Mouse (Mus musculus): ENCODE data around the gene Zc3h18. TPM values are rescaled to one million over a fixed set of nuclear protein-coding genes. Genes with fewer than 3 reads are reported as not detected.

Zc3h18 gene
- total and polyA plus RNA-seq, 3 experiments: 11.2 to 22.1 (median 21.8) TPM

DNA sequence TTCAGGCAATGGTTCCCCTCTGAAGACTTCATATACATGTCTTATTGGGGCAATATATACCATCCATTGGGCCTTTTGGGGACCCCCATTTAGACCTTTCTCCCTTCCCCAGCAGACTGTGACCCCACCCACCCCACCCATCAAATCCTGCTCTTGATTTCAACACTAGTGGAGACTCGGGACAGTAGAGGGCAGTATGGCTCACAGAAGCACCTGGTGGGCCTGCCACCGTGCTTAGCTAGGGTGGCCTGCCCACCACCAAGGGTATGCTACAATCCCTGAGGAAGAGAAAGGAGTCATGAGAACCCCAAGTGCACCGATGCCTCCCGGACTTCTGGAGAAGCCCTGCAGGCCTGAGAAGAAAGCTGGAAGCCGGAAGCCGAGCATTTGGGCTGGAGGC is 37.6 kb upstream of the Zc3h18 start:
- Histone ChIP-seq H3K4me3 (no peak overlapping the region), H3K27ac (no peak overlapping the region), H3K27me3 (ENCODE audit: control insufficient read depth, insufficient read depth, low read length) (no peaks in the 10 kb centered on the region), H3K9ac (ENCODE audit: low read depth, low read length) (no peak overlapping the region), H3K4me1 (ENCODE audit: control insufficient read depth, insufficient read depth, low read length) (peaks cover 9% of the 10 kb centered on the region), H3K79me2 (replicated peaks; ENCODE audit: control insufficient read depth, insufficient read depth, low read length) (no peaks in the 10 kb centered on the region), H3K36me3 (ENCODE audit: control insufficient read depth, insufficient read depth, low read length) (no peaks in the 10 kb centered on the region)
- intact Hi-C loops (cut with DNase I): loop anchor here (10.0 kb wide), 1 partner anchor 364 kb away; no protein-coding TSS in a partner anchor
- TF ChIP-seq EP300 (IDR thresholded peaks at IDR 0.05; ENCODE audit: insufficient read depth, low read depth, low read length) (no peak), CTCF (IDR thresholded peaks at IDR 0.05) (peak; percentile 34), POLR2A (IDR thresholded peaks at IDR 0.05; ENCODE audit: insufficient read depth, low read depth, low read length) (no peak)
- DNase-seq: no peak
- 76% methylated on average over 6 of the region's 6 CpGs for WGBS

DNA sequence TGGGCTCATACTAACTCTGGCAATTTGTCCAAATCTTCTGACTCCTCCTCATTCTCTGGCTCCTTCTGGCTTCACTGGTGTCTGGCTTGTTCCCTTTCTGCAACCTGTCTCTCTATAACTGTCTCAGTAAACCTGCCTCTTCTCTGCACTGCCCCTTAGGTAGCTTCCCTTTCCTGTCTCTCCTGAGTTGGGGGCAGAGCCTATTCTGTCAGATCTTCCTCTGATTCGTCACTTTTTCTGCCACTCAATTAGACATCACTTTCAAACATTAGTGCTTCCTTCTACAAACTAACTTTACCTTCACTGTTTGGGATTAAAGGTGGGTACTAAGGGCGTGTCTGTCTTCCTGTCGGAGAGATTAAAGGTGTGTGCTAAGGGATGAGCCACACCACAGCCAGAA is 35.6 kb upstream of the Zc3h18 start:
- no peaks in the 10 kb centered on the region for H3K36me3 ChIP-seq (ENCODE audit: control insufficient read depth, insufficient read depth, low read length)
- no peak overlapping the region for H3K27ac ChIP-seq
- H3K79me2 ChIP-seq (replicated peaks; ENCODE audit: control insufficient read depth, insufficient read depth, low read length): no peaks in the 10 kb centered on the region
- DNase-seq: no peak
- WGBS: 90% methylated on average over 3 of the region's 3 CpGs
- no peak overlapping the region for H3K9ac ChIP-seq (ENCODE audit: low read depth, low read length)
- intact Hi-C loops (cut with DNase I): no loop called here
- H3K4me1 ChIP-seq (ENCODE audit: control insufficient read depth, insufficient read depth, low read length): peaks cover 10% of the 10 kb centered on the region
- no peak overlapping the region for H3K4me3 ChIP-seq
- no peak for TF ChIP-seq EP300 (IDR thresholded peaks at IDR 0.05; ENCODE audit: insufficient read depth, low read depth, low read length)
- no peak for TF ChIP-seq CTCF (IDR thresholded peaks at IDR 0.05)
- no peak for TF ChIP-seq POLR2A (IDR thresholded peaks at IDR 0.05; ENCODE audit: insufficient read depth, low read depth, low read length)
- no peaks in the 10 kb centered on the region for H3K27me3 ChIP-seq (ENCODE audit: control insufficient read depth, insufficient read depth, low read length)

DNA sequence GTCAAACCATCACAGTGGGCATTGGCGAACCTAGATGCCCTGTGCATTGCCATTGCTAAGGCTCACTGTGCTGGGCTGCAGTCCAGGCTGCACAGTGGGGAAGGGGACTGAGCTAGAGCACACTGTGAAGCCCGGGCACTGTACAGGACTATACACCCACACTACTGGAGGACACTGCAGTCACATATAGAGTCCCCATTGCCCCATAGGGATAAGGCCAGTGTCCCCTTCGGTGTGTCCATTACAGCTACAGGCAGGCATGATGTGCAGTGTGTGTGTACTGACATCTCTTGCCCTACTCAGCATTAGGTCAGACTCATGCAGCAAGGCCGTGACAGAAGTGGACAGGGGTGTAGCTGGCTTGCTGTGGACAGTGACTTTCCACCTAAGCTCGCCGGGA is 34.6 kb upstream of the Zc3h18 start:
- Histone ChIP-seq H3K9ac (ENCODE audit: low read depth, low read length) (no peak overlapping the region), H3K4me1 (ENCODE audit: control insufficient read depth, insufficient read depth, low read length) (peaks cover 10% of the 10 kb centered on the region), H3K27ac (no peak overlapping the region), H3K4me3 (no peak overlapping the region), H3K27me3 (ENCODE audit: control insufficient read depth, insufficient read depth, low read length) (no peaks in the 10 kb centered on the region), H3K79me2 (replicated peaks; ENCODE audit: control insufficient read depth, insufficient read depth, low read length) (no peaks in the 10 kb centered on the region), H3K36me3 (ENCODE audit: control insufficient read depth, insufficient read depth, low read length) (no peaks in the 10 kb centered on the region)
- DNase-seq: no peak
- intact Hi-C loops (cut with DNase I): loop anchor here (2.0 kb wide), 1 partner anchor 27 kb away; no protein-coding TSS in a partner anchor
- WGBS: 71% methylated on average over 6 of the region's 6 CpGs
- TF ChIP-seq EP300 (IDR thresholded peaks at IDR 0.05; ENCODE audit: insufficient read depth, low read depth, low read length) (no peak), POLR2A (IDR thresholded peaks at IDR 0.05; ENCODE audit: insufficient read depth, low read depth, low read length) (no peak), CTCF (IDR thresholded peaks at IDR 0.05) (no peak)

DNA sequence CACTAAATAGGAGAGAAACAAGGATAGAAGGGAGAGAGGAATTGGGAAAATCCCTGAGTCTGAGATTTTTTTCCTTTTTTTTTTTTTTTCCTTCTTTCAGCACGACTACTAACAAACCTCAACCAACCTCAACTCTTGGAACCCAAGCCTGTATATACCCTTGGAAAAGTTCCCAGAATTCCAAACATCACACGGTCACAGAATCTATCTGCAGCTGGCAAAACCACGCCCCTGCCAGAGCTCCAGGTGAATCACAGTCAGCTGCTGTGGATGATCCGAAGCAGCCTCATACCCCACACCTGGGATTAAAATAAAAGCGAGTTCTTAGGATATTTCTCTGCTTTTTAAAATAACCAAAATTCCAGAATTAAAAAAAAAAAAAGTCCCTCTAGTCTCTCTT is 34.0 kb upstream of the Zc3h18 start:
- WGBS: 16% methylated on average over 5 of the region's 5 CpGs
- Histone ChIP-seq H3K27me3 (ENCODE audit: control insufficient read depth, insufficient read depth, low read length) (no peaks in the 10 kb centered on the region), H3K4me3 (no peak overlapping the region), H3K79me2 (replicated peaks; ENCODE audit: control insufficient read depth, insufficient read depth, low read length) (no peaks in the 10 kb centered on the region), H3K4me1 (ENCODE audit: control insufficient read depth, insufficient read depth, low read length) (peaks cover 10% of the 10 kb centered on the region), H3K27ac (no peak overlapping the region), H3K9ac (ENCODE audit: low read depth, low read length) (no peak overlapping the region), H3K36me3 (ENCODE audit: control insufficient read depth, insufficient read depth, low read length) (no peaks in the 10 kb centered on the region)
- intact Hi-C loops (cut with DNase I): loop anchor here (2.0 kb wide), 1 partner anchor 26 kb away; no protein-coding TSS in a partner anchor
- TF ChIP-seq CTCF (IDR thresholded peaks at IDR 0.05): no peak
- no peak for TF ChIP-seq EP300 (IDR thresholded peaks at IDR 0.05; ENCODE audit: insufficient read depth, low read depth, low read length)
- TF ChIP-seq POLR2A (IDR thresholded peaks at IDR 0.05; ENCODE audit: insufficient read depth, low read depth, low read length): no peak
- DNase-seq: no peak

DNA sequence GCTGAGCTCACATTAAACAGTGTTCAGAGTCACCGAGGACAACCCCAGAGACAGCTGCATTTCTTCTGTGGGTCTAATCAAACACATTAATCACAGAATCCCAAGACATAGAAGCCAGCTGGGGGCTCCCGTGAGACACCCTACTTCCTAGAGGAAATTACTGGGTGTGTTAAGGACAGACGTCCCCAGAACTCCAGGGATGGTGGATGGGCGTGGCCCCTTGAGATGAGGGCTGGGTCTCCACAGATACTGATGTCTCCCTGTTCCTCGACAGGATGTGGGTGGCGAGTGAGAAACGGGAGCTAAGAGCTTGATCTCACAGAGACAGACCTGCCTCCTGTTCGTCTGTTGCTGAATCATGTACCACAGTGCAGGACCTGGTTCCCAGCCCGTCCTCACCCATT is 33.6 kb upstream of the Zc3h18 start:
- WGBS: 3% methylated on average over 9 of the region's 9 CpGs
- intact Hi-C loops (cut with DNase I): loop anchor here (2.0 kb wide), 1 partner anchor 26 kb away; no protein-coding TSS in a partner anchor
- Histone ChIP-seq H3K9ac (ENCODE audit: low read depth, low read length) (peak overlapping the region; percentile 8; the same call in 1 of the 2 replicates), H3K79me2 (replicated peaks; ENCODE audit: control insufficient read depth, insufficient read depth, low read length) (no peaks in the 10 kb centered on the region), H3K36me3 (ENCODE audit: control insufficient read depth, insufficient read depth, low read length) (no peaks in the 10 kb centered on the region), H3K4me3 (no peak overlapping the region), H3K4me1 (ENCODE audit: control insufficient read depth, insufficient read depth, low read length) (peaks cover 13% of the 10 kb centered on the region), H3K27me3 (ENCODE audit: control insufficient read depth, insufficient read depth, low read length) (no peaks in the 10 kb centered on the region), H3K27ac (peak overlapping the region; percentile 49)
- TF ChIP-seq POLR2A (IDR thresholded peaks at IDR 0.05; ENCODE audit: insufficient read depth, low read depth, low read length): peak; percentile 43; the same call in 1 of the 2 replicates
- peak; percentile 38 for TF ChIP-seq CTCF (IDR thresholded peaks at IDR 0.05)
- TF ChIP-seq EP300 (IDR thresholded peaks at IDR 0.05; ENCODE audit: insufficient read depth, low read depth, low read length): peak; percentile 86
- peak; percentile 62 to 68 for DNase-seq

DNA sequence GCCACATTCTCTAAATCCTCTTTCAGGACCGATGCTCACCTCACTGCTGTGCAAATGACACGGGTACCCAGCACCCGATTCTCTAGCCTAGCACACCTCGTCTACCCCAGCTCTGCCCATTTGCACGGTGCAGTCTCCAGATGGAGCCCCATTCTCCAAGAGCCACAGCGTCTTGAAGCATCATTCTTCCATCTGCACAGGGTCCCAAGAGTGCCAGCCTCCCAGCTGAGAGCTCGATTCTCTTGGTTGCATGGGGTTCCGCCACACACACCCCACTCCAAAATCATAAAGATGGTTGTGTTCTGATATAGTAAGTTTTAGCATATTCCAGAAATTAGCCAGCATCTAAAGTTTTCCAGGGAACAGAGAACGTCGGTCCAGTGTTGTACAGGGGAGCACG is 33.1 kb upstream of the Zc3h18 start:
- TF ChIP-seq CTCF (IDR thresholded peaks at IDR 0.05) (no peak), EP300 (IDR thresholded peaks at IDR 0.05; ENCODE audit: insufficient read depth, low read depth, low read length) (no peak), POLR2A (IDR thresholded peaks at IDR 0.05; ENCODE audit: insufficient read depth, low read depth, low read length) (no peak)
- 5% methylated on average over 11 of the region's 11 CpGs for WGBS
- H3K4me1 ChIP-seq (ENCODE audit: control insufficient read depth, insufficient read depth, low read length): peaks cover 13% of the 10 kb centered on the region
- no peaks in the 10 kb centered on the region for H3K27me3 ChIP-seq (ENCODE audit: control insufficient read depth, insufficient read depth, low read length)
- intact Hi-C loops (cut with DNase I): loop anchor here (2.0 kb wide), 1 partner anchor 25 kb away; no protein-coding TSS in a partner anchor
- no peaks in the 10 kb centered on the region for H3K79me2 ChIP-seq (replicated peaks; ENCODE audit: control insufficient read depth, insufficient read depth, low read length)
- H3K9ac ChIP-seq (ENCODE audit: low read depth, low read length): no peak overlapping the region; the same call in 1 of the 2 replicates
- H3K4me3 ChIP-seq: peak overlapping the region; percentile 26; the same call in 1 of the 2 replicates
- peak overlapping the region; percentile 49 for H3K27ac ChIP-seq
- no peak for DNase-seq
- no peaks in the 10 kb centered on the region for H3K36me3 ChIP-seq (ENCODE audit: control insufficient read depth, insufficient read depth, low read length)
